Mouse (Mus musculus) liver, postnatal 0 days (tissue): ENCODE measurements around the gene Slc17a1. TPM values are rescaled to one million over a fixed set of nuclear protein-coding genes. Genes with fewer than 3 reads are reported as not detected.

Experiments used
- ATAC-seq: fragments of 200-750 bp; cut with Nextera tagmentation; 2 replicates; pipeline ENCODE4 v1.8.0; 2017; ENCODE audit warnings: mild to moderate bottlenecking, moderate library complexity
- DNase-seq: peaks from one replicate; pipeline ENCODE4 v3.0.0-alpha.2; 2016
- H3K27ac ChIP-seq: fragments of 300-500 bp; sonication (generic); 2 replicates; pipeline ENCODE4 v1.5.1; 2014; ENCODE audit warnings: antibody characterized with exemption, moderate library complexity, mild to moderate bottlenecking, low read depth
- H3K27me3 ChIP-seq: fragments of 300-500 bp; sonication (generic); 2 replicates; pipeline ENCODE4 v1.6.1; 2014; ENCODE audit warnings: low read length, control low read depth, mixed read lengths; ENCODE audit not compliant: insufficient read depth
- H3K36me3 ChIP-seq: fragments of 300-500 bp; sonication (generic); replicated peaks from 2 replicates; pipeline ENCODE4 v1.6.1; 2014; ENCODE audit warnings: mild to moderate bottlenecking, control low read depth, low read length, moderate library complexity, mixed read lengths; ENCODE audit not compliant: insufficient read depth
- H3K4me1 ChIP-seq: fragments of 300-500 bp; sonication (generic); 2 replicates; pipeline ENCODE4 v1.6.1; 2014; ENCODE audit warnings: antibody characterized with exemption, mild to moderate bottlenecking, control low read depth; ENCODE audit not compliant: insufficient read depth
- H3K4me2 ChIP-seq: fragments of 300-500 bp; sonication (generic); 2 replicates; pipeline ENCODE4 v1.6.1; 2014; ENCODE audit warnings: low read depth, mild to moderate bottlenecking, low read length, moderate library complexity, mixed read lengths
- H3K4me3 ChIP-seq: fragments of 300-500 bp; sonication (generic); 2 replicates; pipeline ENCODE4 v1.5.1; 2014; ENCODE audit warnings: low read depth, low read length
- H3K9ac ChIP-seq: fragments of 300-500 bp; sonication (generic); replicated peaks from 2 replicates; pipeline ENCODE4 v1.6.1; 2014; ENCODE audit warnings: mild to moderate bottlenecking, moderate library complexity
- H3K9me3 ChIP-seq: fragments of 300-500 bp; sonication (generic); 2 replicates; pipeline ENCODE4 v1.6.1; 2016; ENCODE audit warnings: mild to moderate bottlenecking, control low read depth, low read length, mixed read lengths
- CTCF ChIP-seq: sonication (generic); IDR thresholded peaks from 2 replicates; pipeline ENCODE4 v1.5.1; 2016; ENCODE audit warnings: antibody characterized with exemption, low read depth
- EP300 ChIP-seq: IDR thresholded peaks from 2 replicates; pipeline ENCODE4 v1.6.1; 2016; ENCODE audit warnings: antibody characterized with exemption, low read depth, mild to moderate bottlenecking
- WGBS: fragments of 180-500 bp; shearing (Covaris S2); extraction: QIAGEN DNeasy Blood & Tissue Kit; methylation state at CpG from one replicate; pipeline ENCODE4 v1.1.7; 2014; ENCODE audit not compliant: insufficient replicate concordance; 5-methylcytosine and 5-hydroxymethylcytosine counted together
- polyA plus RNA-seq: library from polyadenylated mRNA; unstranded; fragments of >200 nt; fragmentation: Nextera tagmentation; extraction: Ambion mirVana; gene quantifications from 2 replicates; pipeline ENCODE4 v1.2.1, GENCODE M21; 2015

Gene Slc17a1
- 1.0 and 1.2 TPM in 2 replicates for polyA plus RNA-seq

GRCm38 (mm10) chr13:23867405-23867804 lies at the start of gene Slc17a1:
Gene Slc17a1, plus strand, starts transcription at chr13:23867750.
- H3K4me1 ChIP-seq: peaks cover 11% of the 10 kb centered on the region
- H3K9me3 ChIP-seq: no peaks in the 10 kb centered on the region
- ATAC-seq: peak; percentile 86
- peak within 1 kb of the TSS; percentile 60 for H3K4me2 ChIP-seq
- H3K4me3 ChIP-seq: peak within 1 kb of the TSS; percentile 16
- H3K36me3 ChIP-seq: no peaks in the 10 kb centered on the region
- no peaks in the 10 kb centered on the region for H3K27me3 ChIP-seq
- peak; percentile 51 for DNase-seq
- H3K27ac ChIP-seq: peak within 1 kb of the TSS; percentile 81
- TF ChIP-seq EP300 (no peak), CTCF (no peak)
- H3K9ac ChIP-seq: peak within 1 kb of the TSS; percentile 5; the same call in 1 of the 2 replicates
- WGBS: 62% methylated on average over 7 of the region's 7 CpGs

- WGBS: 62% methylated on average over 4 of the region's 4 CpGs
- Histone ChIP-seq H3K4me1 (peaks cover 5% of the 10 kb centered on the region; the same call in 1 of the 2 replicates), H3K4me3 (no peak overlapping the region), H3K27me3 (no peaks in the 10 kb centered on the region), H3K9me3 (no peaks in the 10 kb centered on the region), H3K27ac (no peak overlapping the region), H3K4me2 (no peak overlapping the region), H3K9ac (no peak overlapping the region), H3K36me3 (peaks cover 7% of the 10 kb centered on the region; the same call in 1 of the 2 replicates)
- ATAC-seq (peak; percentile 17; the same call in 1 of the 2 replicates), DNase-seq (no peak)
- TF ChIP-seq CTCF: no peak
- no peak for TF ChIP-seq EP300
Measured at GRCm38 (mm10) chr13:23820179-23820940, 47.2 kb upstream of the Slc17a1 start.

GRCm38 (mm10) chr13:23822213-23822612 lies 45.3 kb upstream of the Slc17a1 start:
- Histone ChIP-seq H3K9me3 (no peaks in the 10 kb centered on the region), H3K27ac (no peak overlapping the region), H3K9ac (no peak overlapping the region), H3K36me3 (peaks cover 7% of the 10 kb centered on the region; the same call in 1 of the 2 replicates), H3K4me1 (peaks cover 5% of the 10 kb centered on the region; the same call in 1 of the 2 replicates), H3K27me3 (no peaks in the 10 kb centered on the region), H3K4me3 (no peak overlapping the region), H3K4me2 (no peak overlapping the region)
- DNase-seq (no peak), ATAC-seq (no peak)
- TF ChIP-seq CTCF: no peak
- no peak for TF ChIP-seq EP300
- 48% methylated on average over 3 of the region's 3 CpGs for WGBS

- no peak overlapping the region for H3K27ac ChIP-seq
- no peak overlapping the region for H3K4me3 ChIP-seq
- H3K4me1 ChIP-seq: no peaks in the 10 kb centered on the region
- H3K36me3 ChIP-seq: no peaks in the 10 kb centered on the region
- H3K4me2 ChIP-seq: no peak overlapping the region
- 50% methylated on average over 3 of the region's 3 CpGs for WGBS
- H3K9ac ChIP-seq: no peak overlapping the region
- DNase-seq: no peak
- ATAC-seq: peak; percentile 64
- no peaks in the 10 kb centered on the region for H3K9me3 ChIP-seq
- TF ChIP-seq CTCF (no peak), EP300 (no peak)
- H3K27me3 ChIP-seq: no peaks in the 10 kb centered on the region
Measured at GRCm38 (mm10) chr13:23826606-23827005, 40.9 kb upstream of the Slc17a1 start.

- peak; percentile 51 for DNase-seq
- peak; percentile 82 for TF ChIP-seq CTCF
- TF ChIP-seq EP300: no peak
- no peaks in the 10 kb centered on the region for H3K27me3 ChIP-seq
- H3K27ac ChIP-seq: no peak overlapping the region
- no peaks in the 10 kb centered on the region for H3K9me3 ChIP-seq
- ATAC-seq: no peak
- WGBS: 13% methylated on average over 6 of the region's 6 CpGs
- H3K4me2 ChIP-seq: no peak overlapping the region
- no peaks in the 10 kb centered on the region for H3K4me1 ChIP-seq
- H3K36me3 ChIP-seq: no peaks in the 10 kb centered on the region
- H3K4me3 ChIP-seq: no peak overlapping the region
- H3K9ac ChIP-seq: no peak overlapping the region
Measured at GRCm38 (mm10) chr13:23833053-23833452, 34.5 kb upstream of the Slc17a1 start.

GRCm38 (mm10) chr13:23834836-23835235 lies 32.7 kb upstream of the Slc17a1 start:
- ATAC-seq (no peak), DNase-seq (no peak)
- Histone ChIP-seq H3K4me2 (no peak overlapping the region), H3K9ac (no peak overlapping the region), H3K4me3 (no peak overlapping the region), H3K9me3 (no peaks in the 10 kb centered on the region), H3K27me3 (no peaks in the 10 kb centered on the region), H3K36me3 (no peaks in the 10 kb centered on the region), H3K27ac (no peak overlapping the region), H3K4me1 (no peaks in the 10 kb centered on the region)
- TF ChIP-seq CTCF: no peak
- no peak for TF ChIP-seq EP300
- 87% methylated on average over 5 of the region's 5 CpGs for WGBS
